Mouse (Mus musculus) brain, embryonic 14.5 days (tissue): ENCODE results near the gene Lrrc74a. TPM values are rescaled to one million over a fixed set of nuclear protein-coding genes. Genes with fewer than 3 reads are reported as not detected.

Experiments used
- DNase-seq: peaks from one replicate; pipeline ENCODE4 v3.0.0-alpha.2; 2011; ENCODE audit warnings: low read depth
- CTCF ChIP-seq: fragments of 200-500 bp; IDR thresholded peaks from 2 replicates; pipeline ENCODE4 v1.5.1; 2012; ENCODE audit warnings: inconsistent platforms, mild to moderate bottlenecking, moderate library complexity, borderline replicate concordance; ENCODE audit not compliant: insufficient read depth, insufficient read length; ENCODE audit errors: extremely low read depth
- POLR2A ChIP-seq: fragments of 200-500 bp; IDR thresholded peaks from 2 replicates; pipeline ENCODE4 v1.6.1; 2012; ENCODE audit warnings: mild to moderate bottlenecking, inconsistent platforms, borderline replicate concordance; ENCODE audit not compliant: poor library complexity, insufficient read depth, insufficient read length, severe bottlenecking; ENCODE audit errors: extremely low read depth
- polyA plus RNA-seq: library from polyadenylated mRNA; depleted of rRNA; stranded (reverse); fragments of >200 nt; gene quantifications from 2 replicates; pipeline ENCODE4 v1.2.3, GENCODE M21; 2012; rRNA removed

Lrrc74a gene
- polyA plus RNA-seq, 1 experiment = not detected

DNA sequence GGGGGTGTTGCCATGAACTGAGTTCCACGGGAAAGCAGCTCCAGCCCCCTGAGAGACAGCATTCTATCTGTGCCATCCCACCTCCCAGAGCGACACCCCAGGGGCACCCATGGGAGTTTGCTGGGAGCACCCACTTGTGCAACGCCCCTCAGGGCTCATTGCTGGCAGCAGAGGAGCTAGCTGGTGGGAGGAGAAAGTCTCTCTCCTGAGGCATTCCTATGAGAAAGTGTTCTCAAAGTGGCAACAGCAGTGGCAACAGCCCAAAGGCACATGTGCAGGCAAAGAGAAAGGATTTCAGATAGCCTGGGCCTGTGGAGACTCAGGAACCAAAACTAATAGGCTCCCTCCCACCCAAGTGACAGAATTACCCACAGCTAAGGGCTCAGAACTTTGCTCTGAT is 78.6 kb downstream of the Lrrc74a start:
- TF ChIP-seq CTCF = no peak
- no peak for TF ChIP-seq POLR2A
- DNase-seq = no peak

Other genes with a start within 250 kb of the Lrrc74a start
- gene Vash1, start 55.7 kb upstream of the Lrrc74a start, polyA plus RNA-seq = 41.9 and 59.6 TPM in 2 replicates
- gene Angel1, start 7.9 kb upstream of the Lrrc74a start, polyA plus RNA-seq = 17.3 and 17.8 TPM in 2 replicates
- 77.9 and 97.5 TPM in 2 replicates for gene Irf2bpl, start 150.4 kb downstream of the Lrrc74a start, polyA plus RNA-seq
- 67.3 and 70.7 TPM in 2 replicates for gene Cipc, start 212.7 kb downstream of the Lrrc74a start, polyA plus RNA-seq